Mouse (Mus musculus): ENCODE results near the gene Rhof. TPM values are rescaled to one million over a fixed set of nuclear protein-coding genes. Genes with fewer than 3 reads are reported as not detected.

Gene Rhof
- polyA plus RNA-seq, 1 experiment from 2014 or later: 3.2 TPM

GRCm38 (mm10) chr5:123094238-123094991, 38.1 kb downstream of the Rhof start:
- Histone ChIP-seq H3K4me2 (ENCODE audit: low read length) (peak overlapping the region; percentile 42), H3K4me1 (replicated peaks; ENCODE audit: insufficient read depth, low read length) (no peaks in the 10 kb centered on the region), H3K9me3 (replicated peaks; ENCODE audit: low read length) (no peaks in the 10 kb centered on the region), H3K27me3 (ENCODE audit: insufficient read depth, low read length) (no peaks in the 10 kb centered on the region), H3K4me3 (replicated peaks; ENCODE audit: low read depth, low read length) (no peak overlapping the region), H3K27ac (no peak overlapping the region), H3K9ac (ENCODE audit: low read depth, low read length) (no peak overlapping the region), H3K36me3 (ENCODE audit: insufficient read depth, low read length) (0 out of 2 replicates have a peak, but pooled peaks cover 3% of the 10 kb centered on the region)
- DNase-seq (ENCODE audit: low spot score): peak; percentile 68
- peak; percentile 54; the same call in 1 of the 2 replicates for ATAC-seq (replicated peaks; ENCODE audit: low FRiP score, low read depth)
- 47% methylated on average over 25 of the region's 25 CpGs for WGBS
- TF ChIP-seq CTCF (IDR thresholded peaks at IDR 0.05; ENCODE audit: low read depth): no peak

- H3K27me3 ChIP-seq (ENCODE audit: insufficient read depth, low read length): no peaks in the 10 kb centered on the region
- no peak overlapping the region for H3K9ac ChIP-seq (ENCODE audit: low read depth, low read length)
- ATAC-seq (replicated peaks; ENCODE audit: low FRiP score, low read depth): no peak
- H3K9me3 ChIP-seq (replicated peaks; ENCODE audit: low read length): no peaks in the 10 kb centered on the region
- DNase-seq (ENCODE audit: low spot score): no peak
- TF ChIP-seq CTCF (IDR thresholded peaks at IDR 0.05; ENCODE audit: low read depth): no peak
- H3K27ac ChIP-seq: no peak overlapping the region
- no peak overlapping the region for H3K4me2 ChIP-seq (ENCODE audit: low read length)
- no peaks in the 10 kb centered on the region for H3K36me3 ChIP-seq (ENCODE audit: insufficient read depth, low read length)
- H3K4me3 ChIP-seq (replicated peaks; ENCODE audit: low read depth, low read length): no peak overlapping the region
- 76% methylated on average over 14 of the region's 14 CpGs for WGBS
- no peaks in the 10 kb centered on the region for H3K4me1 ChIP-seq (replicated peaks; ENCODE audit: insufficient read depth, low read length)
These were observed 39.3 kb downstream of the Rhof start for GRCm38 (mm10) chr5:123093077-123093633.

GRCm38 (mm10) chr5:123090560-123091306, 41.8 kb downstream of the Rhof start:
- no peak overlapping the region for H3K9ac ChIP-seq (ENCODE audit: low read depth, low read length)
- no peaks in the 10 kb centered on the region for H3K27me3 ChIP-seq (ENCODE audit: insufficient read depth, low read length)
- WGBS: 91% methylated on average over 10 of the region's 10 CpGs
- ATAC-seq (replicated peaks; ENCODE audit: low FRiP score, low read depth) (no peak), DNase-seq (ENCODE audit: low spot score) (no peak)
- no peak overlapping the region for H3K4me3 ChIP-seq (replicated peaks; ENCODE audit: low read depth, low read length)
- no peaks in the 10 kb centered on the region for H3K36me3 ChIP-seq (ENCODE audit: insufficient read depth, low read length)
- no peak overlapping the region for H3K27ac ChIP-seq
- no peaks in the 10 kb centered on the region for H3K9me3 ChIP-seq (replicated peaks; ENCODE audit: low read length)
- no peak overlapping the region for H3K4me2 ChIP-seq (ENCODE audit: low read length)
- no peaks in the 10 kb centered on the region for H3K4me1 ChIP-seq (replicated peaks; ENCODE audit: insufficient read depth, low read length)
- TF ChIP-seq CTCF (IDR thresholded peaks at IDR 0.05; ENCODE audit: low read depth): no peak

DNA sequence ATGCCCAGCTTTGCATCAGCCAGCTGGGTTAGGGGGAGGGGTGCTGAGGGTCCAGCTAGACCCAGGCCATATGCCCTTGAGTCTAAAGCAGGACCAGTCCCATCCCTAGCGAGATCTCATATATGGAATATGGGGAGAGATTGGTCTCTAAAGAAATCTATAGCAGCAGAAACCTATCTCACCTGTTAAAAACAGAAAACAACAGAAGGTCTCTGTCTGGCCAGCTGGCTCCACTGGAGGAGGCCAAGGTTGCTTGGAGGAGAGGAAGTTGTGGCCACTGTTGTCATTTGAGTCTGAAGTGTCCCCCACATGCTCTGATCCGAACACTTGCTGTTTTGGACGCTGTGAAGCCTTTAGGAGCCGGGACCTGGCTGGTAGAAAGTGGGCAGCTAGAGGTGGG, 43.7 kb downstream of the Rhof start:
- Histone ChIP-seq H3K9ac (ENCODE audit: low read depth, low read length) (no peak overlapping the region), H3K4me3 (replicated peaks; ENCODE audit: low read depth, low read length) (no peak overlapping the region), H3K27me3 (ENCODE audit: insufficient read depth, low read length) (no peaks in the 10 kb centered on the region), H3K27ac (no peak overlapping the region), H3K4me2 (ENCODE audit: low read length) (no peak overlapping the region), H3K4me1 (replicated peaks; ENCODE audit: insufficient read depth, low read length) (no peaks in the 10 kb centered on the region), H3K36me3 (ENCODE audit: insufficient read depth, low read length) (no peaks in the 10 kb centered on the region), H3K9me3 (replicated peaks; ENCODE audit: low read length) (no peaks in the 10 kb centered on the region)
- DNase-seq (ENCODE audit: low spot score): no peak
- no peak for TF ChIP-seq CTCF (IDR thresholded peaks at IDR 0.05; ENCODE audit: low read depth)
- WGBS: 87% methylated on average over 4 of the region's 4 CpGs
- ATAC-seq (replicated peaks; ENCODE audit: low FRiP score, low read depth): no peak

DNA sequence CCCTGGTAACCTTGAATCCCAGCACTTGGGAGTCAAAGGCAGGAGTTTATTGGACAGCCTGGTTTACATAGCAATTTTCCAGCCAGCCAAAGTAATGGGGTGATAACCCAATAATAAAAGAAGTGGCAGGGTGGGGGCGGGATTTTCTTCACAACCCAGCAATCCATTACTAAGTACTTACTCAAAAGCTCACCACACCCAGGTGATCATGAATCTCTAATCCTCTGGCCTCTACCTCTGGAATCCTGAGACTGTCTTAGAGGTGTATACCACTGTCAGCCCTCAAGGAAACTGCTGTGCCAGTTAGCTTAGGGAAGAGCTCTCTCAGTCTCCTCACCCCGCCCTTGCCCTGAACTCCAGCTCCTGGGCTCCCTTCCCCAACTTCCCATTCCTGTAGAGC, 46.0 kb downstream of the Rhof start:
- no peaks in the 10 kb centered on the region for H3K36me3 ChIP-seq (ENCODE audit: insufficient read depth, low read length)
- ATAC-seq (replicated peaks; ENCODE audit: low FRiP score, low read depth) (no peak), DNase-seq (ENCODE audit: low spot score) (no peak)
- no peak for TF ChIP-seq CTCF (IDR thresholded peaks at IDR 0.05; ENCODE audit: low read depth)
- no peaks in the 10 kb centered on the region for H3K27me3 ChIP-seq (ENCODE audit: insufficient read depth, low read length)
- H3K4me2 ChIP-seq (ENCODE audit: low read length): no peak overlapping the region
- H3K4me3 ChIP-seq (replicated peaks; ENCODE audit: low read depth, low read length): no peak overlapping the region
- no peaks in the 10 kb centered on the region for H3K9me3 ChIP-seq (replicated peaks; ENCODE audit: low read length)
- H3K27ac ChIP-seq: no peak overlapping the region
- no peaks in the 10 kb centered on the region for H3K4me1 ChIP-seq (replicated peaks; ENCODE audit: insufficient read depth, low read length)
- 78% methylated on average over 2 of the region's 2 CpGs for WGBS
- H3K9ac ChIP-seq (ENCODE audit: low read depth, low read length): no peak overlapping the region

- no peaks in the 10 kb centered on the region for H3K27me3 ChIP-seq (ENCODE audit: insufficient read depth, low read length)
- no peak for DNase-seq (ENCODE audit: low spot score)
- no peak overlapping the region for H3K4me3 ChIP-seq (replicated peaks; ENCODE audit: low read depth, low read length)
- no peaks in the 10 kb centered on the region for H3K4me1 ChIP-seq (replicated peaks; ENCODE audit: insufficient read depth, low read length)
- no peaks in the 10 kb centered on the region; the same call in 1 of the 2 replicates for H3K9me3 ChIP-seq (replicated peaks; ENCODE audit: low read length)
- TF ChIP-seq CTCF (IDR thresholded peaks at IDR 0.05; ENCODE audit: low read depth): no peak
- H3K27ac ChIP-seq: no peak overlapping the region
- no peak overlapping the region for H3K4me2 ChIP-seq (ENCODE audit: low read length)
- H3K9ac ChIP-seq (ENCODE audit: low read depth, low read length): no peak overlapping the region
- 36% methylated on average over 13 of the region's 13 CpGs for WGBS
- no peaks in the 10 kb centered on the region for H3K36me3 ChIP-seq (ENCODE audit: insufficient read depth, low read length)
- no peak for ATAC-seq (replicated peaks; ENCODE audit: low FRiP score, low read depth)
These were observed 49.0 kb downstream of the Rhof start for GRCm38 (mm10) chr5:123083340-123084050.
